Mouse (Mus musculus) bone marrow macrophage, adult 2 months (primary cell): ENCODE data around the gene Ecm2.

Source experiments
- CTCF ChIP-seq: IDR thresholded peaks from 2 replicates; pipeline ENCODE4 v1.5.1; 2012; ENCODE audit warnings: low read depth, mild to moderate bottlenecking, low read length, moderate library complexity
- POLR2A ChIP-seq: IDR thresholded peaks from 2 replicates; pipeline ENCODE4 v1.6.1; 2012; ENCODE audit warnings: mild to moderate bottlenecking, low read depth, low read length, borderline replicate concordance

GRCm38 (mm10) chr13:49530636-49531035 is 26.0 kb downstream of the Ecm2 start:
- TF ChIP-seq CTCF (no peak), POLR2A (no peak)
